28 mouse cellular contexts compared by ENCODE assay signal in the genomic region with DNA sequence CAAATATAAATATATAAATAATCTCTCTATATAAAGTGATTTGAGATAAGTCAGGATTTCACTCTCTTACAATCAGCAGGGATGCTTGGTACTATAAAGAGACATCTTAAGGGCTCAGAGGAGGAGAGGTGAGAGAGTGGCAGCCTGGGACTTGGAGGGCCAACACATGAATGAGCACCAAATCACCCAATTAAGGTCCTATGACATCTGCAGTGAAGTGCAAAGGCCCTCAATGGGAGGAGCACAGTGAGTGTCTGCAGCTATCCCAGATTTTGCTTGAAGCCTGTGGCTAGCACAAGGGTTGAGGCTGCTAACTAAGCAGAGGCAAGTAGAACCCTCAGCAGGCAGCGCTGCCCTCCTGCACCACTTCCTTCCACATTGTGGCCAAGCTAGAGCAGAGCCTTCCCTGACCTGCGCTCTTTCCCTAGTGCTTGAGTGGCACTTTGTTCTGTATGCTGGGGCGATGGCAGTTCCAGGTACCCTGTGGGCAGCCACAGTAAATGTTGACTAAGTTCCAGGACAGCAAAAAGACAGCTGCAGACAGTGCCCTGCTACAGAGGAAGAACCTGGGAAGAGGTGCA. TPM values are rescaled to one million over a fixed set of nuclear protein-coding genes. Genes with fewer than 3 reads are reported as not detected.
DNase-seq lines count a peak whose midpoint lies in the region; ATAC-seq and TF ChIP-seq lines count a peak whose summit lies in the region.
"Had no signal": no experiment of that assay in that cellular context is flagged by ENCODE, and none has a peak within 500 bp of the region (broad histone marks: within the 10 kb centered on the region; RNA-seq: fewer than 3 reads in every experiment).

No protein-coding gene starts in this region.

- no peaks in the 10 kb centered on the region for H3K27me3 ChIP-seq in kidney, embryonic 16.5 days (ENCODE audit: insufficient read depth, low read length)
- H3K27me3 ChIP-seq in intestine, postnatal 0 days (replicated peaks; ENCODE audit: control insufficient read depth, insufficient read depth, low read length), result no peaks in the 10 kb centered on the region
- H3K27me3 ChIP-seq: embryonic facial prominence, embryonic 12.5 days; forebrain, embryonic 13.5 days; liver, embryonic 13.5 days; lung, embryonic 15.5 days; neural tube, embryonic 12.5 days had no signal

- no peak for DNase-seq in kidney, postnatal 14 days
- peak; percentile 22 for DNase-seq in thymus, postnatal 4 days
- no peak for DNase-seq in thymus, postnatal 0 days (ENCODE audit: low spot score)
- DNase-seq in heart, postnatal 10 days, result no peak
- DNase-seq in heart, adult 11 months, result no peak
- DNase-seq: adrenal gland, adult 2 months; cerebellum, adult 9-10 months; gastrocnemius, postnatal 25 days; kidney, adult 11 months; kidney, postnatal 10 days; liver, embryonic 13.5 days had no signal

- no peak overlapping the region for H3K9ac ChIP-seq in kidney, embryonic 16.5 days (replicated peaks; ENCODE audit: low read length)
- no peak overlapping the region; the same call in 1 of the 2 replicates for H3K9ac ChIP-seq in intestine, postnatal 0 days (ENCODE audit: low read depth, low read length)
- H3K9ac ChIP-seq: embryonic facial prominence, embryonic 12.5 days; forebrain, embryonic 13.5 days; liver, embryonic 13.5 days; lung, embryonic 15.5 days; neural tube, embryonic 12.5 days had no signal

- H3K79me2 ChIP-seq in macrophage (ENCODE audit: inconsistent target), result peaks cover 89% of the 10 kb centered on the region

- no peaks in the 10 kb centered on the region for H3K9me3 ChIP-seq in kidney, embryonic 16.5 days (ENCODE audit: low read length)
- no peaks in the 10 kb centered on the region for H3K9me3 ChIP-seq in intestine, postnatal 0 days (ENCODE audit: control insufficient read depth)
- H3K9me3 ChIP-seq: embryonic facial prominence, embryonic 12.5 days; forebrain, embryonic 13.5 days; heart, embryonic 10.5 days; liver, embryonic 13.5 days; lung, embryonic 15.5 days; neural tube, embryonic 12.5 days had no signal

- no peak overlapping the region for H3K4me3 ChIP-seq in kidney, embryonic 16.5 days (ENCODE audit: low read length)
- H3K4me3 ChIP-seq in macrophage (ENCODE audit: inconsistent target), result no peak overlapping the region
- no peak overlapping the region for H3K4me3 ChIP-seq in intestine, postnatal 0 days (ENCODE audit: low read depth, low read length)
- H3K4me3 ChIP-seq: embryonic facial prominence, embryonic 12.5 days; erythroblast, embryonic 14.5 days; forebrain, embryonic 13.5 days; heart, embryonic 10.5 days; liver, embryonic 13.5 days; lung, embryonic 15.5 days; neural tube, embryonic 12.5 days had no signal

- peaks cover 17% of the 10 kb centered on the region for H3K36me3 ChIP-seq in kidney, embryonic 16.5 days (ENCODE audit: insufficient read depth, low read length)
- peaks cover 33% of the 10 kb centered on the region for H3K36me3 ChIP-seq in macrophage (ENCODE audit: inconsistent target)
- peaks cover 28% of the 10 kb centered on the region for H3K36me3 ChIP-seq in intestine, postnatal 0 days (ENCODE audit: control insufficient read depth, insufficient read depth)

- ATAC-seq in kidney, embryonic 16.5 days (ENCODE audit: low FRiP score, low TSS enrichment), result 0 out of 2 replicates have a peak, but pooled peaks have one; percentile 17
- no peak for ATAC-seq in intestine, postnatal 0 days
- ATAC-seq: forebrain, embryonic 13.5 days; hindbrain, embryonic 16.5 days had no signal

- no peak for TF ChIP-seq CTCF in intestine, postnatal 0 days (IDR thresholded peaks at IDR 0.05; ENCODE audit: low read depth)

- H3K27ac ChIP-seq in kidney, embryonic 16.5 days (ENCODE audit: low read length), result no peak overlapping the region
- H3K27ac ChIP-seq in macrophage, result peak overlapping the region; percentile 64
- no peak overlapping the region for H3K27ac ChIP-seq in intestine, postnatal 0 days (ENCODE audit: low read depth, low read length)
- H3K27ac ChIP-seq: embryonic facial prominence, embryonic 12.5 days; forebrain, embryonic 13.5 days; heart, embryonic 10.5 days; liver, embryonic 13.5 days; lung, embryonic 15.5 days; neural tube, embryonic 12.5 days had no signal

- peaks cover 16% of the 10 kb centered on the region for H3K4me1 ChIP-seq in kidney, embryonic 16.5 days (ENCODE audit: insufficient read depth, low read length)
- no peaks in the 10 kb centered on the region; the same call in 1 of the 2 replicates for H3K4me1 ChIP-seq in intestine, postnatal 0 days (replicated peaks; ENCODE audit: control insufficient read depth, insufficient read depth, low read length)
- H3K4me1 ChIP-seq: embryonic facial prominence, embryonic 12.5 days had no signal

- WGBS in kidney, embryonic 16.5 days, result 99% methylated on average over 3 of the region's 3 CpGs
- 3% methylated on average over 3 of the region's 3 CpGs for WGBS in macrophage (ENCODE audit: missing documents)
- WGBS in intestine, postnatal 0 days, result 92% methylated on average over 3 of the region's 3 CpGs

- H3K4me2 ChIP-seq in kidney, embryonic 16.5 days (replicated peaks; ENCODE audit: low read depth, low read length), result no peak overlapping the region
- H3K4me2 ChIP-seq in intestine, postnatal 0 days (replicated peaks; ENCODE audit: low read depth), result no peak overlapping the region
- H3K4me2 ChIP-seq: embryonic facial prominence, embryonic 12.5 days; forebrain, embryonic 13.5 days; liver, embryonic 13.5 days; lung, embryonic 15.5 days; neural tube, embryonic 12.5 days had no signal

- intact Hi-C loops in heart, postnatal 10 days (cut with DNase I), result no loop called here

RNA-seq across cellular contexts. Expression of a gene that starts 26.3 kb away (rescaled TPM):
- polyA plus RNA-seq in kidney, embryonic 16.5 days (2015; fragmentation: Nextera tagmentation; extraction: Ambion mirVana), result 35.6 and 37.1 TPM in 2 replicates
- polyA plus RNA-seq in thymus, postnatal 0 days (2015; fragmentation: Nextera tagmentation; extraction: Ambion mirVana), result 32.9 and 41.8 TPM in 2 replicates
- total RNA-seq in macrophage (2018; cell fraction: chromatin; rRNA removed), result 10 to 100 TPM; 10.9 to 46.1 (median 27.1) TPM
- 10 to 100 TPM; 21.8 to 37.0 (median 28.8) TPM for total RNA-seq in macrophage (2018; cell fraction: cytosol; rRNA removed)
- total RNA-seq in macrophage (2018; cell fraction: nucleus; rRNA removed), result 10 to 100 TPM; 18.0 to 54.1 (median 35.5) TPM
- 22.0 to 27.2 TPM (median 26.8 TPM) in 3 replicates for polyA plus RNA-seq in macrophage (2018)
- 42.0 and 42.1 TPM in 2 replicates for polyA plus RNA-seq in intestine, postnatal 0 days (2015; fragmentation: Nextera tagmentation; extraction: Ambion mirVana)
- total RNA-seq in heart, postnatal 10 days (2021), result 10 to 100 TPM; 30.2 to 30.4 TPM

RNA-seq across cellular contexts. Expression of a gene that starts 33.3 kb away (rescaled TPM):
- not detected in 2 replicates for polyA plus RNA-seq in kidney, embryonic 16.5 days (2015; fragmentation: Nextera tagmentation; extraction: Ambion mirVana)
- polyA plus RNA-seq in thymus, postnatal 0 days (2015; fragmentation: Nextera tagmentation; extraction: Ambion mirVana), result not detected in 2 replicates
- total RNA-seq in macrophage (2018; cell fraction: chromatin; rRNA removed), result 1 to 10 TPM in 1 of 26 experiments, not detected in 25; 1.0 TPM
- not detected for total RNA-seq in macrophage (2018; cell fraction: cytosol; rRNA removed)
- total RNA-seq in macrophage (2018; cell fraction: nucleus; rRNA removed), result not detected
- not detected in 3 replicates for polyA plus RNA-seq in macrophage (2018)
- not detected in 2 replicates for polyA plus RNA-seq in intestine, postnatal 0 days (2015; fragmentation: Nextera tagmentation; extraction: Ambion mirVana)
- total RNA-seq in heart, postnatal 10 days (2021), result not detected
- total RNA-seq: adrenal gland, adult 2 months; gastrocnemius, postnatal 25 days; left cerebral cortex, adult 8-10 months had no signal
- polyA plus RNA-seq: adrenal gland, adult 2 months; C2C12; cortical plate, adult 2 months; embryonic facial prominence, embryonic 12.5 days; erythroblast, embryonic 14.5 days; forebrain, embryonic 13.5 days; frontal cortex, adult 2 months; heart, embryonic 10.5 days; heart, postnatal 0 days; hindbrain, embryonic 16.5 days; limb, embryonic 11.5 days; liver, embryonic 13.5 days; lung, embryonic 15.5 days; neural tube, embryonic 12.5 days; small intestine, adult 2 months had no signal

RNA-seq across cellular contexts. Expression of a gene that starts 51.4 kb away (rescaled TPM):
- polyA plus RNA-seq in kidney, embryonic 16.5 days (2015; fragmentation: Nextera tagmentation; extraction: Ambion mirVana), result 18.2 and 24.2 TPM in 2 replicates
- 10.0 and 10.9 TPM in 2 replicates for polyA plus RNA-seq in thymus, postnatal 0 days (2015; fragmentation: Nextera tagmentation; extraction: Ambion mirVana)
- 10 to 100 TPM in 24 of 26 experiments, 1 to 10 TPM in 2; 6.5 to 60.3 (median 26.5) TPM for total RNA-seq in macrophage (2018; cell fraction: chromatin; rRNA removed)
- 100 to 1,000 TPM in 25 of 26 experiments, 10 to 100 TPM in 1; 98.5 to 199 (median 142) TPM for total RNA-seq in macrophage (2018; cell fraction: cytosol; rRNA removed)
- total RNA-seq in macrophage (2018; cell fraction: nucleus; rRNA removed), result 10 to 100 TPM; 15.2 to 69.7 (median 42.8) TPM
- 106 to 251 TPM (median 119 TPM) in 3 replicates for polyA plus RNA-seq in macrophage (2018)
- polyA plus RNA-seq in intestine, postnatal 0 days (2015; fragmentation: Nextera tagmentation; extraction: Ambion mirVana), result 13.5 and 14.9 TPM in 2 replicates
- 100 to 1,000 TPM; 101 to 108 TPM for total RNA-seq in heart, postnatal 10 days (2021)
